Mouse (Mus musculus): ENCODE results near the gene Kcnd3. TPM values are rescaled to one million over a fixed set of nuclear protein-coding genes. Genes with fewer than 3 reads are reported as not detected.

Kcnd3 gene
- polyA plus RNA-seq, 1 experiment from 2014 or later, result 15.9 TPM

GRCm38 (mm10) chr3:105504272-105504671 lies 52.1 kb downstream of the Kcnd3 start:
- 94% methylated on average over 3 of the region's 3 CpGs for WGBS
- no peak overlapping the region for H3K9ac ChIP-seq (replicated peaks; ENCODE audit: low read length)

DNA sequence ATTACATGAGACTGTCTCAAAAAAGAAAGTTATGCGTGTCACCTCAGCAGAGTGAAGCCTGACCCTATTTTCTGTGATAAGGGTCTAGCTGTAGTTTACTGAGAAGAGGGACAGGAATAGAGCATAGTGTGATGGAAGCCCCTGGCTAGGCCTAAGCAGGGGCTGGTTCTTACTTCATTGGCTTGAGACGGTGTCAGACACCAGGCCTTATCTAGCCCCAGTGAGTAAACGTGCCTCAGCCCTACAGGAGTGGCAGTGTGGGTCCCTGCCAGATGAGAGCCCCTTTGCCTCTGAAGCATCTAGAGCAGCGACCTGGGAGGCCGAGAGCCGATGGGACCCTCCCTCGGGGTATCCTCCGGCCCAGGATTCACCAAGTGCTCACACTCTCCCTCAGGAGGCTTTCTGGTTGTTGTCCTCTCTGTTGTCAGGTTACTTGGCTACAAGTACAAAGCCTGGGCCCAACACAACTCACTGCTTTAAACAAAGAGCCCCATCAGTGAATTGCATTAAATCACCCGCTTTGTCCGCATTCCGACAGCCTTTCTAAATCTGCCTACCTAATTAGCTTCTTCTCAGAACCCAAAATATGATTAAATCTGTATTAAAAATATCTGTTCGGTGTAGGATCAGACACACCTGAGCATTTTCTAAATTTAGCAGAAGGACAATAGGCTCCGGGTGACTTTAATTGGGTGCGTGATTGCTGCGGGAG lies 53.2 kb downstream of the Kcnd3 start:
- H3K27me3 ChIP-seq (ENCODE audit: control insufficient read depth, insufficient read depth, low read length), result no peaks in the 10 kb centered on the region
- no peaks in the 10 kb centered on the region for H3K36me3 ChIP-seq (ENCODE audit: control insufficient read depth, insufficient read depth, low read length)
- no peak overlapping the region for H3K4me3 ChIP-seq (replicated peaks; ENCODE audit: low read depth, low read length)
- H3K9ac ChIP-seq (replicated peaks; ENCODE audit: low read length), result no peak overlapping the region; the same call in 1 of the 2 replicates
- peaks cover 18% of the 10 kb centered on the region for H3K4me1 ChIP-seq (ENCODE audit: control insufficient read depth, insufficient read depth, low read length)
- DNase-seq, result peak; percentile 55
- no peak for ATAC-seq (ENCODE audit: low FRiP score, low TSS enrichment)
- H3K27ac ChIP-seq (replicated peaks; ENCODE audit: low read depth, low read length), result peak overlapping the region; percentile 77
- H3K9me3 ChIP-seq (ENCODE audit: control insufficient read depth, low read length), result no peaks in the 10 kb centered on the region
- 40% methylated on average over 15 of the region's 15 CpGs for whole genome bisulfite sequencing
- 0 out of 2 replicates have a peak overlapping the region, but pooled peaks have one; percentile 1 for H3K4me2 ChIP-seq (ENCODE audit: low read length)

More at GRCm38 (mm10) chr3:105504272-105504671, 52.1 kb downstream of the Kcnd3 start:
- no peak for ATAC-seq (ENCODE audit: low FRiP score, low TSS enrichment)
- no peak for DNase-seq
- Histone ChIP-seq H3K27ac (replicated peaks; ENCODE audit: low read depth, low read length) (no peak overlapping the region), H3K4me3 (replicated peaks; ENCODE audit: low read depth, low read length) (no peak overlapping the region), H3K27me3 (ENCODE audit: control insufficient read depth, insufficient read depth, low read length) (no peaks in the 10 kb centered on the region), H3K36me3 (ENCODE audit: control insufficient read depth, insufficient read depth, low read length) (no peaks in the 10 kb centered on the region), H3K9me3 (ENCODE audit: control insufficient read depth, low read length) (no peaks in the 10 kb centered on the region), H3K4me2 (ENCODE audit: low read length) (no peak overlapping the region), H3K4me1 (ENCODE audit: control insufficient read depth, insufficient read depth, low read length) (peaks cover 18% of the 10 kb centered on the region)

DNA sequence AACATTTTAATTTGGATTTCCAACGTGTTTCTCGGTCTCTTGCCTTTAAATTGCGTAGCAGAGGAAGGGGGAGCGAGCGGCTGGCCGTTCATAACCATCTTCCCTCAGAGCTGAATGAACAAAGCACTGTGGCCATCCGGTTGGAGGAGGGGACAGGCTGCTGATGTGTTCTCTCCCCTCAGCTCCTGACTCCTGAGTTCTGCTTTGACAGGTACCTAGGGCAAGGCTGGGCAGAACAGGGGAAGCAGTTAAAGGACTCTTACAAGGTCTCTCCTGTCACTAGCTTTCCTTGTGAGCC lies 53.7 kb downstream of the Kcnd3 start:
- Histone ChIP-seq H3K9ac (replicated peaks; ENCODE audit: low read length) (no peak overlapping the region; the same call in 1 of the 2 replicates), H3K4me3 (replicated peaks; ENCODE audit: low read depth, low read length) (no peak overlapping the region), H3K27ac (replicated peaks; ENCODE audit: low read depth, low read length) (peak overlapping the region; percentile 77), H3K27me3 (ENCODE audit: control insufficient read depth, insufficient read depth, low read length) (no peaks in the 10 kb centered on the region), H3K4me2 (ENCODE audit: low read length) (0 out of 2 replicates have a peak overlapping the region, but pooled peaks have one; percentile 1), H3K9me3 (ENCODE audit: control insufficient read depth, low read length) (no peaks in the 10 kb centered on the region), H3K4me1 (ENCODE audit: control insufficient read depth, insufficient read depth, low read length) (peaks cover 18% of the 10 kb centered on the region), H3K36me3 (ENCODE audit: control insufficient read depth, insufficient read depth, low read length) (no peaks in the 10 kb centered on the region)
- peak; percentile 64 for DNase-seq
- no peak for ATAC-seq (ENCODE audit: low FRiP score, low TSS enrichment)
- WGBS, result 20% methylated on average over 7 of the region's 7 CpGs

GRCm38 (mm10) chr3:105506592-105506991 lies 54.5 kb downstream of the Kcnd3 start:
- no peak for DNase-seq
- H3K9ac ChIP-seq (replicated peaks; ENCODE audit: low read length), result no peak overlapping the region

DNA sequence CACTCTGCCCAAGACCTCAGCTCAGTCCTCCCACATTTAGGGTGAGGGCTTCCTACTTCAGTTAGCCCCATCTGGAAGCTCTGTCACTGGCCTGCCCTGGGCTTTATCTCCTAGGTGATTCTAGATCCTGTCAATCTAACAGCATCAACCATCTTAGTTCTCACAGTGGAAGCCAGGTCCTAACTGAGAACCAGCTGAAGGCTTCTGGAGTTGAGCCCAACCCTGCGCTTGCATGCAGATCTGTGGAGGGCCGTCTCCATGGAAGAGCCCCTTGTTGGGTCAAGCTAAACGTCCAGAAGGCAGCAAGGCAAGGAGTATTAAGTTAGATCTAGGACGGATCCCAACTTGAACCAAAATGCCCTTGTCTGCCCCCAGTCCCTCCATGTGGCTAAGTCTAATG lies 57.2 kb downstream of the Kcnd3 start:
- Histone ChIP-seq H3K4me2 (ENCODE audit: low read length) (no peak overlapping the region), H3K9me3 (ENCODE audit: control insufficient read depth, low read length) (no peaks in the 10 kb centered on the region), H3K27me3 (ENCODE audit: control insufficient read depth, insufficient read depth, low read length) (no peaks in the 10 kb centered on the region), H3K4me1 (ENCODE audit: control insufficient read depth, insufficient read depth, low read length) (peaks cover 18% of the 10 kb centered on the region), H3K36me3 (ENCODE audit: control insufficient read depth, insufficient read depth, low read length) (no peaks in the 10 kb centered on the region), H3K4me3 (replicated peaks; ENCODE audit: low read depth, low read length) (no peak overlapping the region), H3K27ac (replicated peaks; ENCODE audit: low read depth, low read length) (no peak overlapping the region), H3K9ac (replicated peaks; ENCODE audit: low read length) (no peak overlapping the region)
- WGBS, result 86% methylated on average over 4 of the region's 4 CpGs
- DNase-seq (no peak), ATAC-seq (ENCODE audit: low FRiP score, low TSS enrichment) (no peak)

More at GRCm38 (mm10) chr3:105506592-105506991, 54.5 kb downstream of the Kcnd3 start:
- Histone ChIP-seq H3K36me3 (ENCODE audit: control insufficient read depth, insufficient read depth, low read length) (no peaks in the 10 kb centered on the region), H3K27ac (replicated peaks; ENCODE audit: low read depth, low read length) (peak overlapping the region; percentile 77; the same call in 1 of the 2 replicates), H3K9me3 (ENCODE audit: control insufficient read depth, low read length) (no peaks in the 10 kb centered on the region), H3K27me3 (ENCODE audit: control insufficient read depth, insufficient read depth, low read length) (no peaks in the 10 kb centered on the region), H3K4me1 (ENCODE audit: control insufficient read depth, insufficient read depth, low read length) (peaks cover 18% of the 10 kb centered on the region), H3K4me3 (replicated peaks; ENCODE audit: low read depth, low read length) (no peak overlapping the region), H3K4me2 (ENCODE audit: low read length) (no peak overlapping the region)
- ATAC-seq (ENCODE audit: low FRiP score, low TSS enrichment), result no peak
- WGBS, result 81% methylated on average over 4 of the region's 4 CpGs

- no peak overlapping the region for H3K27ac ChIP-seq (replicated peaks; ENCODE audit: low read depth, low read length)
- no peak overlapping the region for H3K9ac ChIP-seq (replicated peaks; ENCODE audit: low read length)
- H3K36me3 ChIP-seq (ENCODE audit: control insufficient read depth, insufficient read depth, low read length), result no peaks in the 10 kb centered on the region
- ATAC-seq (ENCODE audit: low FRiP score, low TSS enrichment) (no peak), DNase-seq (no peak)
- H3K4me3 ChIP-seq (replicated peaks; ENCODE audit: low read depth, low read length), result no peak overlapping the region
- H3K4me1 ChIP-seq (ENCODE audit: control insufficient read depth, insufficient read depth, low read length), result no peaks in the 10 kb centered on the region; the same call in 1 of the 2 replicates
- H3K27me3 ChIP-seq (ENCODE audit: control insufficient read depth, insufficient read depth, low read length), result no peaks in the 10 kb centered on the region
- WGBS, result 77% methylated on average over 2 of the region's 2 CpGs
- H3K4me2 ChIP-seq (ENCODE audit: low read length), result no peak overlapping the region
- H3K9me3 ChIP-seq (ENCODE audit: control insufficient read depth, low read length), result no peaks in the 10 kb centered on the region
Measured at GRCm38 (mm10) chr3:105511836-105512235, 59.7 kb downstream of the Kcnd3 start.

- Histone ChIP-seq H3K9me3 (ENCODE audit: control insufficient read depth, low read length) (no peaks in the 10 kb centered on the region), H3K27ac (replicated peaks; ENCODE audit: low read depth, low read length) (no peak overlapping the region), H3K4me1 (ENCODE audit: control insufficient read depth, insufficient read depth, low read length) (no peaks in the 10 kb centered on the region; the same call in 1 of the 2 replicates), H3K27me3 (ENCODE audit: control insufficient read depth, insufficient read depth, low read length) (no peaks in the 10 kb centered on the region), H3K4me2 (ENCODE audit: low read length) (no peak overlapping the region), H3K9ac (replicated peaks; ENCODE audit: low read length) (no peak overlapping the region), H3K36me3 (ENCODE audit: control insufficient read depth, insufficient read depth, low read length) (no peaks in the 10 kb centered on the region), H3K4me3 (replicated peaks; ENCODE audit: low read depth, low read length) (no peak overlapping the region)
- no peak for DNase-seq
- 75% methylated on average over 3 of the region's 3 CpGs for WGBS
- no peak for ATAC-seq (ENCODE audit: low FRiP score, low TSS enrichment)
Measured at GRCm38 (mm10) chr3:105514215-105514614, 62.1 kb downstream of the Kcnd3 start.

- H3K4me2 ChIP-seq (ENCODE audit: low read length), result no peak overlapping the region
- no peaks in the 10 kb centered on the region; the same call in 1 of the 2 replicates for H3K4me1 ChIP-seq (ENCODE audit: control insufficient read depth, insufficient read depth, low read length)
- no peaks in the 10 kb centered on the region for H3K9me3 ChIP-seq (ENCODE audit: control insufficient read depth, low read length)
- DNase-seq (no peak), ATAC-seq (ENCODE audit: low FRiP score, low TSS enrichment) (no peak)
- no peaks in the 10 kb centered on the region for H3K27me3 ChIP-seq (ENCODE audit: control insufficient read depth, insufficient read depth, low read length)
- no peaks in the 10 kb centered on the region for H3K36me3 ChIP-seq (ENCODE audit: control insufficient read depth, insufficient read depth, low read length)
- H3K4me3 ChIP-seq (replicated peaks; ENCODE audit: low read depth, low read length), result no peak overlapping the region
- H3K9ac ChIP-seq (replicated peaks; ENCODE audit: low read length), result no peak overlapping the region
- H3K27ac ChIP-seq (replicated peaks; ENCODE audit: low read depth, low read length), result no peak overlapping the region
Measured at GRCm38 (mm10) chr3:105515035-105515434, 62.9 kb downstream of the Kcnd3 start.

GRCm38 (mm10) chr3:105515640-105516039 lies 63.5 kb downstream of the Kcnd3 start:
- Histone ChIP-seq H3K36me3 (ENCODE audit: control insufficient read depth, insufficient read depth, low read length) (no peaks in the 10 kb centered on the region), H3K4me3 (replicated peaks; ENCODE audit: low read depth, low read length) (no peak overlapping the region), H3K27me3 (ENCODE audit: control insufficient read depth, insufficient read depth, low read length) (no peaks in the 10 kb centered on the region), H3K4me1 (ENCODE audit: control insufficient read depth, insufficient read depth, low read length) (no peaks in the 10 kb centered on the region; the same call in 1 of the 2 replicates), H3K9me3 (ENCODE audit: control insufficient read depth, low read length) (no peaks in the 10 kb centered on the region), H3K27ac (replicated peaks; ENCODE audit: low read depth, low read length) (no peak overlapping the region), H3K4me2 (ENCODE audit: low read length) (no peak overlapping the region), H3K9ac (replicated peaks; ENCODE audit: low read length) (no peak overlapping the region)
- no peak for DNase-seq
- WGBS, result 88% methylated on average over 1 of the region's 1 CpGs
- no peak for ATAC-seq (ENCODE audit: low FRiP score, low TSS enrichment)

All from midbrain, embryonic 14.5 days (tissue).